Mouse (Mus musculus): Measurements from ENCODE around the gene Lhfpl5. TPM values are rescaled to one million over a fixed set of nuclear protein-coding genes. Genes with fewer than 3 reads are reported as not detected.

The Lhfpl5 gene
- polyA plus RNA-seq, 1 experiment from 2014 or later, result 0.45 TPM

GRCm38 (mm10) chr17:28617636-28618035 lies 42.2 kb downstream of the Lhfpl5 start:
- WGBS, result 83% methylated on average over 10 of the region's 10 CpGs
- H3K4me1 ChIP-seq (ENCODE audit: control insufficient read depth in 2 of 2, insufficient read depth in 2 of 2, low read length in 2 of 2), result peaks cover 10 to 15% of the 10 kb centered on the region in 2 experiments
- H3K9ac ChIP-seq (ENCODE audit: low read length), result no peak overlapping the region; the same call in 1 of the 2 replicates
- peaks cover 26% of the 10 kb centered on the region for H3K36me3 ChIP-seq (ENCODE audit: control insufficient read depth, insufficient read depth, low read length)
- no peak overlapping the region for H3K4me3 ChIP-seq (ENCODE audit: control insufficient read depth in 1 of 2, insufficient read depth in 1 of 2, low read depth in 1 of 2, low read length in 2 of 2)
- no peaks in the 10 kb centered on the region for H3K27me3 ChIP-seq (ENCODE audit: control insufficient read depth, insufficient read depth, low read length)
- no peak overlapping the region for H3K4me2 ChIP-seq (ENCODE audit: low read length)
- no peaks in the 10 kb centered on the region for H3K9me3 ChIP-seq (ENCODE audit: control insufficient read depth, low read length)
- H3K27ac ChIP-seq (replicated peaks in 1 of 2; ENCODE audit: control insufficient read depth in 1 of 2, insufficient read depth in 1 of 2, low read depth in 2 of 2, low read length in 2 of 2), result no peak overlapping the region
- no peak for ATAC-seq (ENCODE audit: insufficient number of reproducible peaks, insufficient read depth, low FRiP score, low read depth)

GRCm38 (mm10) chr17:28618124-28618523 lies 42.7 kb downstream of the Lhfpl5 start:
- H3K27ac ChIP-seq (replicated peaks in 1 of 2; ENCODE audit: control insufficient read depth in 1 of 2, insufficient read depth in 1 of 2, low read depth in 2 of 2, low read length in 2 of 2), result no peak overlapping the region
- 75% methylated on average over 7 of the region's 7 CpGs for WGBS
- no peak for ATAC-seq (ENCODE audit: insufficient number of reproducible peaks, insufficient read depth, low FRiP score, low read depth)
- H3K9ac ChIP-seq (ENCODE audit: low read length), result no peak overlapping the region
- no peak overlapping the region for H3K4me3 ChIP-seq (ENCODE audit: control insufficient read depth in 1 of 2, insufficient read depth in 1 of 2, low read depth in 1 of 2, low read length in 2 of 2)
- peaks cover 10 to 17% of the 10 kb centered on the region in 2 experiments for H3K4me1 ChIP-seq (ENCODE audit: control insufficient read depth in 2 of 2, insufficient read depth in 2 of 2, low read length in 2 of 2)
- peaks cover 26% of the 10 kb centered on the region for H3K36me3 ChIP-seq (ENCODE audit: control insufficient read depth, insufficient read depth, low read length)
- no peaks in the 10 kb centered on the region for H3K9me3 ChIP-seq (ENCODE audit: control insufficient read depth, low read length)
- H3K4me2 ChIP-seq (ENCODE audit: low read length), result no peak overlapping the region
- no peaks in the 10 kb centered on the region for H3K27me3 ChIP-seq (ENCODE audit: control insufficient read depth, insufficient read depth, low read length)

GRCm38 (mm10) chr17:28618775-28619174 lies 43.3 kb downstream of the Lhfpl5 start:
- no peaks in the 10 kb centered on the region for H3K9me3 ChIP-seq (ENCODE audit: control insufficient read depth, low read length)
- no peak for ATAC-seq (ENCODE audit: insufficient number of reproducible peaks, insufficient read depth, low FRiP score, low read depth)
- no peak overlapping the region for H3K4me2 ChIP-seq (ENCODE audit: low read length)
- H3K27ac ChIP-seq (replicated peaks in 1 of 2; ENCODE audit: control insufficient read depth in 1 of 2, insufficient read depth in 1 of 2, low read depth in 2 of 2, low read length in 2 of 2), result no peak overlapping the region
- no peaks in the 10 kb centered on the region for H3K27me3 ChIP-seq (ENCODE audit: control insufficient read depth, insufficient read depth, low read length)
- H3K4me1 ChIP-seq (ENCODE audit: control insufficient read depth in 2 of 2, insufficient read depth in 2 of 2, low read length in 2 of 2), result peaks cover 10 to 17% of the 10 kb centered on the region in 2 experiments
- H3K9ac ChIP-seq (ENCODE audit: low read length), result no peak overlapping the region
- H3K36me3 ChIP-seq (ENCODE audit: control insufficient read depth, insufficient read depth, low read length), result peaks cover 25% of the 10 kb centered on the region
- WGBS, result 92% methylated on average over 1 of the region's 1 CpGs
- H3K4me3 ChIP-seq (ENCODE audit: control insufficient read depth in 1 of 2, insufficient read depth in 1 of 2, low read depth in 1 of 2, low read length in 2 of 2), result no peak overlapping the region

GRCm38 (mm10) chr17:28621381-28622299 lies 46.2 kb downstream of the Lhfpl5 start:
- peak overlapping the region; percentile 69 to 86 for H3K4me3 ChIP-seq (ENCODE audit: control insufficient read depth in 1 of 2, insufficient read depth in 1 of 2, low read depth in 1 of 2, low read length in 2 of 2)
- H3K4me2 ChIP-seq (ENCODE audit: low read length), result peak overlapping the region; percentile 94
- peak overlapping the region; percentile 31 to 79; a peak in 3 of 4 replicates for H3K27ac ChIP-seq (replicated peaks in 1 of 2; ENCODE audit: control insufficient read depth in 1 of 2, insufficient read depth in 1 of 2, low read depth in 2 of 2, low read length in 2 of 2)
- H3K4me1 ChIP-seq (ENCODE audit: control insufficient read depth in 2 of 2, insufficient read depth in 2 of 2, low read length in 2 of 2), result peaks cover 10 to 17% of the 10 kb centered on the region in 2 experiments
- H3K36me3 ChIP-seq (ENCODE audit: control insufficient read depth, insufficient read depth, low read length), result peaks cover 14% of the 10 kb centered on the region
- no peaks in the 10 kb centered on the region for H3K9me3 ChIP-seq (ENCODE audit: control insufficient read depth, low read length)
- H3K9ac ChIP-seq (ENCODE audit: low read length), result peak overlapping the region; percentile 88
- peak; percentile 74 for ATAC-seq (ENCODE audit: insufficient number of reproducible peaks, insufficient read depth, low FRiP score, low read depth)
- WGBS, result under 1% methylated on average over 67 of the region's 78 CpGs
- no peaks in the 10 kb centered on the region for H3K27me3 ChIP-seq (ENCODE audit: control insufficient read depth, insufficient read depth, low read length)

- Histone ChIP-seq H3K9me3 (ENCODE audit: control insufficient read depth, low read length) (no peaks in the 10 kb centered on the region), H3K4me3 (ENCODE audit: control insufficient read depth in 1 of 2, insufficient read depth in 1 of 2, low read depth in 1 of 2, low read length in 2 of 2) (peak within 1 kb of the TSS; percentile 69 to 86), H3K4me2 (ENCODE audit: low read length) (peak within 1 kb of the TSS; percentile 94), H3K9ac (ENCODE audit: low read length) (peak within 1 kb of the TSS; percentile 88), H3K4me1 (ENCODE audit: control insufficient read depth in 2 of 2, insufficient read depth in 2 of 2, low read length in 2 of 2) (peaks cover 10 to 17% of the 10 kb centered on the region in 2 experiments), H3K27me3 (ENCODE audit: control insufficient read depth, insufficient read depth, low read length) (no peaks in the 10 kb centered on the region), H3K36me3 (ENCODE audit: control insufficient read depth, insufficient read depth, low read length) (peaks cover 14% of the 10 kb centered on the region), H3K27ac (replicated peaks in 1 of 2; ENCODE audit: control insufficient read depth in 1 of 2, insufficient read depth in 1 of 2, low read depth in 2 of 2, low read length in 2 of 2) (peak within 1 kb of the TSS; percentile 31 to 79; a peak in 3 of 4 replicates)
- ATAC-seq (ENCODE audit: insufficient number of reproducible peaks, insufficient read depth, low FRiP score, low read depth), result peak; percentile 90
- under 1% methylated on average over 45 of the region's 53 CpGs for WGBS
Measured at GRCm38 (mm10) chr17:28622300-28622759, 46.9 kb downstream of the Lhfpl5 start, which contains the start of gene Srpk1. Gene Srpk1 (minus strand): TSS chr17:28622709.

- Histone ChIP-seq H3K27me3 (ENCODE audit: control insufficient read depth, insufficient read depth, low read length) (no peaks in the 10 kb centered on the region), H3K27ac (replicated peaks in 1 of 2; ENCODE audit: control insufficient read depth in 1 of 2, insufficient read depth in 1 of 2, low read depth in 2 of 2, low read length in 2 of 2) (no peak overlapping the region), H3K9ac (ENCODE audit: low read length) (no peak overlapping the region), H3K4me3 (ENCODE audit: control insufficient read depth in 1 of 2, insufficient read depth in 1 of 2, low read depth in 1 of 2, low read length in 2 of 2) (no peak overlapping the region), H3K36me3 (ENCODE audit: control insufficient read depth, insufficient read depth, low read length) (peaks cover 5% of the 10 kb centered on the region), H3K9me3 (ENCODE audit: control insufficient read depth, low read length) (no peaks in the 10 kb centered on the region), H3K4me2 (ENCODE audit: low read length) (no peak overlapping the region), H3K4me1 (ENCODE audit: control insufficient read depth in 2 of 2, insufficient read depth in 2 of 2, low read length in 2 of 2) (peaks cover 10 to 13% of the 10 kb centered on the region in 2 experiments)
- 75% methylated on average over 2 of the region's 2 CpGs for WGBS
- no peak for ATAC-seq (ENCODE audit: insufficient number of reproducible peaks, insufficient read depth, low FRiP score, low read depth)
Measured at GRCm38 (mm10) chr17:28624841-28625240, 49.4 kb downstream of the Lhfpl5 start.

GRCm38 (mm10) chr17:28625327-28625726 lies 49.9 kb downstream of the Lhfpl5 start:
- Histone ChIP-seq H3K27me3 (ENCODE audit: control insufficient read depth, insufficient read depth, low read length) (no peaks in the 10 kb centered on the region), H3K36me3 (ENCODE audit: control insufficient read depth, insufficient read depth, low read length) (peaks cover under 1% of the 10 kb centered on the region; the same call in 1 of the 2 replicates), H3K4me1 (ENCODE audit: control insufficient read depth in 2 of 2, insufficient read depth in 2 of 2, low read length in 2 of 2) (peaks cover 10 to 12% of the 10 kb centered on the region in 2 experiments), H3K9me3 (ENCODE audit: control insufficient read depth, low read length) (no peaks in the 10 kb centered on the region), H3K27ac (replicated peaks in 1 of 2; ENCODE audit: control insufficient read depth in 1 of 2, insufficient read depth in 1 of 2, low read depth in 2 of 2, low read length in 2 of 2) (no peak overlapping the region), H3K4me3 (ENCODE audit: control insufficient read depth in 1 of 2, insufficient read depth in 1 of 2, low read depth in 1 of 2, low read length in 2 of 2) (no peak overlapping the region), H3K4me2 (ENCODE audit: low read length) (no peak overlapping the region), H3K9ac (ENCODE audit: low read length) (no peak overlapping the region)
- no peak for ATAC-seq (ENCODE audit: insufficient number of reproducible peaks, insufficient read depth, low FRiP score, low read depth)
- WGBS, result 91% methylated on average over 15 of the region's 15 CpGs
